Mouse (Mus musculus) Patski (cell line): Measurements from ENCODE around the gene Casc4. TPM values are rescaled to one million over a fixed set of nuclear protein-coding genes. Genes with fewer than 3 reads are reported as not detected.
A peak's percentile ranks its signal among the peaks of the same experiment; 100 is the strongest.

ENCODE experiments used
- ATAC-seq: fragments of 100-300 bp; one replicate; pipeline ENCODE4 v1.8.0; 2021
- CTCF ChIA-PET: fragments of 350-600 bp; sonication (Branson Sonifier 250); formaldehyde crosslinking; loops from one replicate; lab custom pipeline; 2022; ENCODE audit warnings: inconsistent platforms; lab: Charles Lee
- POLR2A ChIA-PET: fragments of 350-600 bp; sonication (Branson Sonifier 250); formaldehyde crosslinking; loops from one replicate; lab custom pipeline; 2022; ENCODE audit warnings: antibody characterized with exemption, inconsistent platforms; lab: Charles Lee
- DNase-seq: peaks from one replicate; pipeline ENCODE4 v3.0.0-alpha.2; 2011; ENCODE audit warnings: low read depth, low spot score
- H3K27me3 ChIP-seq: fragments of 371-371 bp; one replicate; pipeline ENCODE4 v1.5.1; 2021
- CTCF ChIP-seq: fragments of 100-300 bp; IDR thresholded peaks from one replicate; pipeline ENCODE4 v1.5.1; 2021
- in situ Hi-C: fragments of 300-500 bp; cut with MboI; formaldehyde crosslinking; loops from 3 replicates; pipeline ENCODE4 v1.11.1; 2018; ENCODE audit warnings: low pct_unique_long_range_greater_than_20kb, mixed read lengths
- polyA plus RNA-seq: library from polyadenylated mRNA; unstranded; gene quantifications from one replicate; pipeline ENCODE4 v1.2.3, GENCODE M21; 2021

Casc4 gene
- polyA plus RNA-seq, result 129 TPM

DNA sequence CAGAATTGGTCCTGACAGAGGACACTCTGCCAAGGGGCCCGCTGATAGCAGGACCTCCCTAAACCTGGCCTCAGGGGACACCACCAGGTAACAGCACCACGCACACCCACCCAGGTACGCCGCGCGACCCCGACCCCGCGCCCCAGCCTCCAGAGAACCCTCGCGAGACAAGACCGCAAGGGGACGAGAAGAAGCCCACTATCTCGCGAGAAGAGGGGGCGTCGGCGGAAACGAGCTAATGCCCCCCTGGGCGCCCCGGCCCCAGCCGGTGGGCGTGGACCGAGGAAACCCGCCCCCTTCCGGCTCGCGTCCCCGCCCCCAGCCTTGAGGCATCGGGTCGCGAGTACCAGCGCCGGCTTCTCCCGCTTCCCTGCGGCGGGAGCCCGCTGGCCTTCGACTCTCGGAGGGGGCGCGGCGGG lies at the start of gene Casc4:
Casc4 (plus strand) TSS at position 339 of the 419 bp plus-strand sequence.
- DNase-seq (peak; percentile 58), ATAC-seq (peak; percentile 94)
- in situ Hi-C loops, result no loop called here
- ChIA-PET POLR2A (no interaction called here), CTCF (interaction anchor here (1.3 kb wide), 1 partner anchor 33 kb away, joined by 4 read pairs; no protein-coding TSS in a partner anchor)
- TF ChIP-seq CTCF, result no peak
- no peaks in the 10 kb centered on the region for H3K27me3 ChIP-seq

DNA sequence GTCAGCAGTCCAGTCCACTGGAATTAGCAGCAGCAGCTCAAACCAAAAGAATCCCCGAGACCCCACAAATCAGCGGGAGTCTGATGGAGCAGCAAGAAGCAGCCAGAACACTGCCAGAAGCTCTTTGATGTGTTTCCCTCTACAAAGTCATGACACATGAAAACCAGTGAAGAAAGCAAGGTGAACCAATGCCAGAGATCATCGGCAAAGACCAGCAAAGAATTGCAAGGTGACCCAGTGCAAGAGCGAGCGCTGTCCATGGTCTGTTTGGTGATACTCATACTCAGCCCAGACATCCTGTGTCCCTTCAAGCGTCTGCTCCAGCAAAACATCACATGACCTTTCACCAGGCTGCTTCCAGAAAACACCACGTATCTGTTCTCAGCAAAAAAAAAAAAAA lies 45.0 kb upstream of the Casc4 start:
- in situ Hi-C loops, result no loop called here

DNA sequence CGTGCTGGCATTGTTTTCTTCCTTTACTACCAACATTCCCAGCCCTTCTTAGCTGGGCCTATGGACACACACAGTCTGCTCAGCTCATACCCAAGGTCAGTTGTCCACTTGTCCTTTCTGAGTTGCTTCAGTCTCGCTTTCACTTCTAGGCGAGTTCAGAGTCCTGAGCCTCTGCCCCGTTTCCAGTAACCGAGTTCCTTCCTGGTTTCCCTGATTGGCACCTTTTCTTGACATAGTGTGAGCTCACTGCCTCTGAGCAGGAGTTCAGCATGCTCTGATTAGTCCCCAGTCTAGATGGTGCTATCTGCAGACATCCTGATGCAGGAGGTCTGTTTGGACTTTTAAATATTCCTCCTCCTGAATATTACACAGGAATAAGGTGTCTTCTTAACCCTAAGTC lies 42.1 kb upstream of the Casc4 start:
- no peak for TF ChIP-seq CTCF
- POLR2A ChIA-PET, result no interaction called here
- CTCF ChIA-PET, result no interaction called here

More for the DNA sequence above, 45.0 kb upstream of the Casc4 start:
- CTCF ChIA-PET, result no interaction called here
- ATAC-seq (no peak), DNase-seq (no peak)
- POLR2A ChIA-PET, result no interaction called here
- TF ChIP-seq CTCF, result no peak
- peaks cover 11% of the 10 kb centered on the region for H3K27me3 ChIP-seq

DNA sequence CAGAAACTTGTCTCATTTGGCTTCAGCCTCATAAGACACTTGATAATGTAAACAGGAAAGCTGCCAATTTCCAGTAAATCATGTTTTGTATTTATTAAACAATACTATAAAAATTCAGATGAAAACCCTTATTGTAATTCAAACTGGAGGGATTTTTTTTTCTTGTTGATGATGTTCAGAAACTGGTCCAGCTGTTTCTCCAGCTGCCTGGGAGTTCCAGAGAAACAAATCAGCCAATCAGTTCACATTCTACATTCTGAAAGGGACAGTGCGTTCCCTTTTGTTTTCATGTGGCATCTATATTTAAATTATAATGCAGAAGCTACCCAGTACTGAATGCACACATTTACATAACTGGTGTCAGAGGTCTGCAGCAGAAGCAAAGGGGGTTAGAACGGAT lies 40.6 kb upstream of the Casc4 start:
- CTCF ChIA-PET, result no interaction called here
- no peak for TF ChIP-seq CTCF
- in situ Hi-C loops, result no loop called here
- ATAC-seq (no peak), DNase-seq (no peak)
- H3K27me3 ChIP-seq, result peaks cover 16% of the 10 kb centered on the region
- POLR2A ChIA-PET, result interaction anchor here (0.7 kb wide), 1 partner anchor 86 kb away, joined by 3 read pairs; no protein-coding TSS in a partner anchor

More for the DNA sequence above, 42.1 kb upstream of the Casc4 start:
- no peak for DNase-seq
- ATAC-seq, result no peak
- peaks cover 16% of the 10 kb centered on the region for H3K27me3 ChIP-seq
- in situ Hi-C loops, result no loop called here

DNA sequence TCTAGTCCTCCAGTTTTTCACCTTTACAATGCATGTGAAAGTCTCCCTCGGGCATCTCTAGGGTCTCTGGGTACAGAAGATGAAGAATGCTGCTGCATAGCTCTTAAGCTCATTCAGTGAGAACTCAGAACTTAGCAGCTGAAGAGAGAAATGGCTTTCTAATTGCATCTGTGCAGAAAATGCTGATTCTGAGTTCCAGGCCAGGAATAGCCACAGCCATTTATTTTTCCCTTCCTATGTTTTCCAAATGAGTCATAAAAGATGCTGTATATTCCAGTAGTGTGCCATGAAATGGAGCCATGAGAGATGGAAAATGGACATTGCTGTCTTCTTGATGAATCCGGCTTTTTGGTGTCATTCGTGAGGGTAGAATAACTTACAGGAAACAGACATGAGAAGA lies 38.4 kb upstream of the Casc4 start:
- ChIA-PET CTCF (interaction anchor here (0.8 kb wide), 1 partner anchor 255 kb away, joined by 3 read pairs; no protein-coding TSS in a partner anchor), POLR2A (no interaction called here)
- H3K27me3 ChIP-seq, result peaks cover 12% of the 10 kb centered on the region
- in situ Hi-C loops, result no loop called here
- TF ChIP-seq CTCF, result no peak
- DNase-seq, result no peak
- ATAC-seq, result no peak

DNA sequence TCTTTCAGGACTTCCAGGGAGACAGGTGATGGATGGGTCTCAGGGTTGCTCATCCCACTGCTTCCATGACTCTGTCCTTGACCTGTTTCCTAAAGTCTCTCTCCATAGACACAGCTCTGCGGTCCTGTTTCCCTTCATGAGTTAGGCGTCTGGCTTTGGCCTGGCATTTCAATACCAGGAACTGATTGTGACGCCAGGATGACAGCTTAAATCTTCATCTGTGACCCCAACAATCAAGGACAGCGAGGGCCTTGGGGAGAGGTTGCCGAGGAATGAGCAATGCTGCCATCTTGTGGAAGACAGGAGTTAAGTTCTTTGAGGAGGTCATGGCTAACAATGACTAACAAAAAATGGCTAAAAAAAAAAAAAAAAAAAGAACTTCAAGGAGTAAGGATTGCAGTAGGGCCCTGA lies 34.3 kb upstream of the Casc4 start:
- DNase-seq (peak; percentile 22), ATAC-seq (no peak)
- TF ChIP-seq CTCF, result peak; percentile 78
- in situ Hi-C loops, result loop anchor here (5.0 kb wide), 1 partner anchor 260 kb away; no protein-coding TSS in a partner anchor
- ChIA-PET POLR2A (interaction anchor here (0.6 kb wide), 1 partner anchor 48 kb away, joined by 8 read pairs; no protein-coding TSS in a partner anchor), CTCF (interaction anchor here (0.6 to 1.3 kb wide), 5 partner anchors 9 to 254 kb away, joined by 3 to 4 read pairs (median 3); no protein-coding TSS in a partner anchor)
- H3K27me3 ChIP-seq, result peaks cover 8% of the 10 kb centered on the region

DNA sequence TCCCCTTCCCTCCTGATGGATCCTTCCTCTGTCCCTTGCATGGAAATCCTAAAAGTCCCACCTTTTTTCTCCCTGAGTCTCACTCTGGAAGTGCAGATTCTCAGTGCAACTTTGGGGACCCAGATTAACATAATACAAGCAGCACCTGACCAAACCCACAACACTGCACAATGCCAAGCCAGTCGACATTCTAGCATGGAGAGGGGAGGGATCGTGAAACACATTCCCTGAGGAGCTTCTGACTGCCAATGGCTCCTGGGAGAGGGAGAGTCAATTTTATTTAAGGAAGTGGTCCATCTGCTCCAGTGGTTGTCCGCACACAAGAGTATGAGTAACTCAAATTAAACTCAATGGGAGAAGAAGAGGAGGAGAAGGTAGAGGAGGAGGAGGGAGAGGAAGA lies 31.8 kb upstream of the Casc4 start:
- H3K27me3 ChIP-seq, result peaks cover 15% of the 10 kb centered on the region
- ChIA-PET POLR2A (no interaction called here), CTCF (no interaction called here)
- TF ChIP-seq CTCF, result no peak
- no peak for ATAC-seq
- no peak for DNase-seq
- in situ Hi-C loops, result loop anchor here (5.0 kb wide), 1 partner anchor 263 kb away; no protein-coding TSS in a partner anchor

DNA sequence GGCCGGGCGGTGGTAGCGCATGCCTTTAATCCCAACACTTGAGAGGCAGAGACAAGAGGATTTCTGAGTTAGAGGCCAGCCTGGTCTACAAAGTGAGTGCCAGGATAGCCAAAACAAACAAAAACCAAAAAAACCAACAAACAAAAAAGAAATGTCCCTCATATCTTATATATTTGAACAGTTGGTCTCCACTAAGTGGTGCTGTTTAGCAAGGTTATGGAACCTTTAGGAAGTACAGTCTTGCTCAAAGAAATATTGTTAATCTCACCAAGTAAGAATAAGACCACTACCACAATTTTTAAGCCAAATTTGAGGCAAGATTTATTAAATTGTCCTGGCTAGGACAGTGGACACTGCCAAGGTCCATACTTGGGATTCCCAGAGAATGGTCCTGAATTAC lies 25.3 kb upstream of the Casc4 start:
- TF ChIP-seq CTCF, result peak; percentile 35
- in situ Hi-C loops, result loop anchor here (5.0 kb wide), 1 partner anchor 146 kb away; no protein-coding TSS in a partner anchor
- ChIA-PET POLR2A (no interaction called here), CTCF (no interaction called here)
- no peak for ATAC-seq
- peaks cover 13% of the 10 kb centered on the region for H3K27me3 ChIP-seq
- DNase-seq, result no peak

DNA sequence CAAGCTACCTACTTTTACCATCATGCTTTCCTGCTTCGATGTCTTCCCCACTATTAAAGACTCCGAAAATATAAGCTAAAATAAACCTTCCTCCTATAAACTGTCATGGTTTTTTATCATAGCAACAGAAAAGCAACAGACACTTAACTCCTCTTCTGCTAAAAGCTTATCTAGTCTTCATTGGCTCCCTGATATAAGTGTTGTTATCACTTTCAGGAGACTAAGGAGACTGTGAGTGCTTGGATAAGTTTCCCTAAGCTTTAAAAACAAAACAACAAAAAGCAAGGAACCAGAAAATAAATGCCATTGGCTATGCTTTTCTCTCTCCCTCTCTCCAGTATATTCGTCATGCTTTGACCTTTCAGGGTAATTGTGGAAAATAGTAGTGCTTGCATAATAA lies 24.5 kb upstream of the Casc4 start:
- in situ Hi-C loops, result loop anchor here (5.0 kb wide), 1 partner anchor 145 kb away; no protein-coding TSS in a partner anchor
- ChIA-PET CTCF (no interaction called here), POLR2A (interaction anchor here (0.6 kb wide), 1 partner anchor 95 kb away, joined by 3 read pairs; no protein-coding TSS in a partner anchor)
- TF ChIP-seq CTCF, result no peak
- no peak for ATAC-seq
- no peak for DNase-seq
- H3K27me3 ChIP-seq, result peaks cover 13% of the 10 kb centered on the region

DNA sequence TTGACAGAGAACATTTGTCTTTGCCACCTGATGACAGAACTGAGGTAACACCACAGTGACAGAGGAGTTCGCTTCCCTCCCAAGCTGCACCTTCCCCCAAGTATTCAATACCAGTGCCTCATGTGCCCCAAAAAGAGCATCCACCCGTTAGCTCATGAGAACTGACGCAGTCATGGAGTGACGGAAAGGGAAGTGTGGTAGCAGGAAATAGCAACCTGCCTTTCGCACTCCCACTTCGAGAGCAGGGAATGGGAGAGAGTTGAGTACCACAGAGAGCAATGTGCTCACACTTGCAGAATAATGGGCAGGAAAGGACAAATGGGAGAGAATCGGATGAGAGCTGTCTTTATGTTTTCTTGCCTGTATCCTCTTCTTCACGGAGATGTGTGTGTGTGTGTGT lies 20.7 kb upstream of the Casc4 start:
- ATAC-seq (no peak), DNase-seq (no peak)
- in situ Hi-C loops, result no loop called here
- POLR2A ChIA-PET, result no interaction called here
- CTCF ChIA-PET, result no interaction called here
- no peaks in the 10 kb centered on the region for H3K27me3 ChIP-seq
- TF ChIP-seq CTCF, result no peak

DNA sequence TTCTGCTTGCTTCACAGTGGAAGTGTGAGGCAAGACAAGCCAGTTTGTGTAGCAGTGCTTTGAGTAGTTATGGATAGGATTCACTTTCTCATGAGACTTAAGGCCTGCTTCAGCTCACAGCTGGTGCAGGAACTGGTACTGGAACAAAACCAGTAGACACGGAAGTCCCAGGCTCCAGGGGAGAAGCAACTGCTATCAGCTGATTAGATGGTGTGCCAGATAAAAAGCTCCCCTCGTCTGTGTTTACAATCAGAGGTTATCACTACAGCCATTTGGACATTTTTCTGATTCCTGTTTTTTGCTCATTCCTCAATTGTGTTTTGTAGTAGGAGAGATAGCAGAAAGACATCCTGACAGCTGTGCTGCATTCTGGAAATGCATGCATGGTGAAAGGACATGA lies 14.7 kb upstream of the Casc4 start:
- H3K27me3 ChIP-seq, result peaks cover 23% of the 10 kb centered on the region
- in situ Hi-C loops, result no loop called here
- no peak for TF ChIP-seq CTCF
- CTCF ChIA-PET, result interaction anchor here (0.8 kb wide), 1 partner anchor 9 kb away, joined by 4 read pairs; no protein-coding TSS in a partner anchor
- POLR2A ChIA-PET, result no interaction called here
- no peak for DNase-seq
- no peak for ATAC-seq

DNA sequence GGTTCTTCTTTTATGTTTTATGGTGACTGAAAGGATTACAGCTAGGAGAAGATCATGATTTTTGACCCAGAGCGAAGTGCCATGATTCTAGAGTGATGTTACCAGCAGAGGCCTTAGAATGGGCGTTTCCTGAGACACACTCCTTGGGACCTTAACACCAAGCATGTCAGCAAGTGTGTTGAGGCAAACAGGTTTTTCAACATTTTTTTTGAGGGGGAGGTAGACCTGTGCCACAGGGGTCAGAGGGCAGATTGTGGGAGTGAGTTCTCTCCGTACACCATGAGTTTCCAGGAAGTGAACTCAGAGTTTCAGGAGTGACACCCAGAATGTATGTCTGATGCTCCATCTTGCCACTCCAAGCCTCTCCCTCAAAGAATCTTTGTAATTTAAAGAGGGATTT lies 12.8 kb upstream of the Casc4 start:
- H3K27me3 ChIP-seq, result peaks cover 30% of the 10 kb centered on the region
- POLR2A ChIA-PET, result no interaction called here
- no peak for TF ChIP-seq CTCF
- in situ Hi-C loops, result no loop called here
- CTCF ChIA-PET, result no interaction called here
- DNase-seq, result no peak
- ATAC-seq, result no peak
